Mouse (Mus musculus): ENCODE data around the gene Ascl5.
A peak's percentile ranks its signal among the peaks of the same experiment; 100 is the strongest.

Gene Ascl5

DNA sequence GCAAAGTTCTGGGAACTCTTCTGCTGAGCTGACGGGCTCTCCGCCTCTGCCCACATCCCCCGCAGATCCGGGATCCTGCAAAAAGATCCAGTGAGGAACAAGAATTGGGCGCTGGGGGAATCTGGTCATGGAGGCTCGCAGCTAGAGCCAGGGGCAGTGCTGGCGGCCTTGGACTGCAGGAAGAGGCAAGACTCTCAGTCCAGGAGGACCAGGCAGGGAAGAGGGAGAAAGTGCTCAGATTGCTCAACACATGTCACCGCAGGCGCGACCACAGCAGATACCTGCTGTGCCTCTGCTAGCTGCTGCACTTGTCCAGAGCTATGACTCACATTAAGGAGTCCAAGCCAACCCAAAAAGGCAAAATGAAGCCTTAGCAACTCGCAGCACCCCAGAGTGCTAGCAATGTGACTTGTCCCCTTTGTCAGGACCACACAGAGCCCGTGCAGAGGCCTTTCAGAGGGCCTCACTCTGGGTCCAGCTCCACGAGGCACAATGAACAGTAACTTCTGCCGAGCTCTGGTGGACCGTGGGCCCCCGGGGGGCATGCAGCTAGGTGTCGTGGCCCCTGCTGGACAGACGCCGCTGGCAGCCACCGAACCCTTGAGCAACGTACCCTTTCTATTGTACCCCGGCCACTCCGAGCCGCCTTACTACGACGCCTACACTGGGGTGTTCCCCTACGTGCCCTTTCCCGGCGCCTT is at the start of gene Ascl5:
Gene Ascl5 (plus strand): TSS at position 493 of the 701 bp plus-strand sequence.
- DNase-seq = no peak

DNA sequence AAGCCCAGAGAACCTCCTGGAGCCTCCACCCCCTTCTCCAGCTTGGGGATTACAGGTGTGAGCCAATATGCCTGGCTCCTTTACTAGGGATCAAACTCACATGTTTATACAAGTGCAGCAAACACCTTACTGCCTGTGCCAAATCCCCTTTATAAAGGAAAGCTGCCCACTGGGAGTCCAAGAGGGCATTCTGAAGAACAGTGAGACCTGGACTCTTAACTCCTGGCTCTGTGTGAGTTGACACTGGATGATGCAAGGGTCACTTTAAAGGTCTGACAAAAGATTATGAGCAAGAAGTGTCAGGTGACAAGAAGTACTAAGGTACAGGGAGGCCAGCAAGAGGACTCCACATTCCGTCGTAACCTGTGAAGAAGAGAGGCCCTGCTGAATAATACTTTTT is 49.2 kb upstream of the Ascl5 start:
- no peak for DNase-seq

DNA sequence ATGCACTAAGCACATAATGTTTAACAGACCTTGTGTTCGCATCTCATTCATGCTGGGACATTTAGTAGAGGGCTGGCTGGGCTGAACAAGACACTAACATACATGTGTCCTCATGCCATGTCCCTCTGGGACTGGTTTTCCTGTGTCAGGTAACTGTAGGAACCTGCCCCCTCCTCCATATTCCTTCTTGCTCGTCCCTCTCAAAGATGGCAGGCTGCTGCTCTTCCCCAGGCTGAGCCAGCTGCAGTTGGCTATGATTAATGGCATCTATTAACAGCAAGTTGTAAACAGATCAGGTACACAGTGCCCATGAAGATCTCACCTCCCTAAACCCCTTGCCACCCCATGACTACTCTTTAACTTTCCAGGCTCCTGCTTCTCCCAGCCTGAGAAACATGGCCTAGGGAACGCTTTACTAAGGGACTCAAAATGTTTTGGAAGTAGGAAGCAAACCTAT is 44.3 kb upstream of the Ascl5 start, which contains the start of gene Igfn1:
Gene Igfn1 (minus strand): TSS at position 51 of the 457 bp plus-strand sequence.
- no peak for DNase-seq

DNA sequence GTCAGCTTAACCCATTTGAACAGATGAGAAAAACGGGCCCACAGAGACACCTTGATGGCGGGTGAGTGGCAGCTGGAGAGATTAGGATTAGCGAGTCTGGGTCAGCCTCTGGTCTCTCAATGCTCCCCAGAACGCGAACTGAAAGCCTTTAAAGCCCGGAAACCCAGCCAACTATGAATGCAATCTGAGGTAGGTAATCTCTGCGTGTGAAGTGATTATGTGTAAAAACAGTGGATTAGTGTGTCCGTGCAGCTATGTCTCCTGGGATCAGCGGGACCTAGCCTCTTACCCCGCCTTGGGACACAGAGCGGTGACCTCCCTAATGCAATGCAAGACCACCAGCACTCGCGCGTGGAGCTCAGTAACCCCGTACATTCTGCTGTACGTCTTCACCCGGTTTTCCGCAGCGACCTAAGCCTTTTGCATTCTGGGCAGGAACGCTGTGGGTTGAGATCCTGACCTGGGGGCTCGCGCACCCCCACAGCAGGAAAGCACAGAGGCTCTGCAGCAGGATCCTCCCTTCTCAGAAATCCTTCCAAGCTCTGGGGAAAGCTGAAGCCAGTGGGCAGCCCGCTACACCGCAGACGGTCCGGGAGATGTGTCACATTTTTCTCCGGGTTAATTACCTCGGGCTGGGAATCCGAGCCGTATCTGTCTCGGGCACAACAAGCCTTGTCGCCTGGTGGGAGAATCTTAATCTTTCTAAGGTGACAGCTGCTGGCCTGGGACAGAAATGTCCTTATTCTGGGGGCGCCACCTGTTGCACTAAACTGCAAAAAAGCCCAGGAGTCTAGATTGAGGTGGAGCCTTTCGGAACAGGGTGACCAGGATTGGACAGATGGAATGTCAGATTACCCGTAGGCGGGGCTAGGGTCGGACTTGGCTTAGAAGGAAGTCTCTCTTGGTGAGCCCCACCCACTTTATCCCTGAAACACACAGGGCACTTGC is 43.1 kb upstream of the Ascl5 start, which contains the start of gene Tmem9:
Gene Tmem9 (plus strand): TSS at position 940 of the 948 bp plus-strand sequence.
- peak; percentile 39 for DNase-seq

DNA sequence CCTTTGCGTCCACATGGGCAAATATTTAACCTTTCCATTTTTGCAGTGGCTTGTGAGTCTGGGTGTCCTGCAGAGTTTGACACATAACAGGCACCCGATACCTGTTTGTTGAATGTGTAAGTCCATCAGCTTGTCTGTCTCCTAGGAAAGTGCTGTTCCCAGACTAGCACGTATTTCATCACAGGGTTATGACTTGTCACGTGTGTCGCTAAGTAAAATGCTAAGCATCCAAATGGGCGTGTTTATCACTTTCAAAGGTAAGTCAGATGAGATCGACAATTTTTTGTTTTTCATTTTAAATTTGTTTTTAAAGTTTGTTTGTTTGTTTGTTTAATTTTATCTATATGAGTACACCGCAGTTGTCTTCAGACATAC is 42.5 kb upstream of the Ascl5 start:
- DNase-seq = no peak

DNA sequence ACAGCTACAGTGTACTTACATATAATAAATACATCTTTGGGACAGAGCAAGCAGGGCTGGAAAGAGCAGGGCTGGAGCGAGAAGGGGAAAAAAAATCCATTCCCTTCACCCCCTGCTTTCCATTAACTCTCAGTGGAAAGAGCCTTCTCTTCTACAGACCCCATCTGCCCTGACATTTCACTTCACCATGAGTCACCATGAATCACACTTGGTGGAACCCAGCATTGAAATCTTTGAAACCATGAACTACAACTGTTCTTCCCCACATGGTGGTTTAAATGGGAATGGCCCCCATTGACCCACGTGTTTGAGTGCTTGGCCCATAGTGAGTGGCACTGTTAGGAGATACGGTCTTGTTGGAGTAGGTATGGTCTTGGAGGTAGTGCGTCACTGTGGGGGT is 40.4 kb upstream of the Ascl5 start:
- no peak for DNase-seq

DNA sequence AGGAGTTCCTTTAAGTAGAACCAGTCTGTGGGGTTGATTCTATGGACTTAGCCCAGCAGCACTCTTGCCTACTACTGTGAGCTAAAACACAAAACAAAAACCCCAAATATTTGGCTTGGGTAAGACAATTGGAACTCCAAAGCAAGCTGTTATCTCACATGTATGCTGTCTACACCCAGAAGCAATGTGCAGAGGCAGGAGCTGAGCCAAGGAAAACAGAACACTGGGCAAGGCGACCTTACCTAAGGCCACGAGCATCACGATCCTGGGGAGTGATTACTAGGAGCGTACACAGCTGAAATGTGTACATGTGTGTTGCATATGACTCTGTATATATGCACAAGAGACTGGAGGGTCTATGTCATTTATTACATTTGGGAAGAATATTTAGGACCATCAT is 37.1 kb upstream of the Ascl5 start:
- no peak for DNase-seq

DNA sequence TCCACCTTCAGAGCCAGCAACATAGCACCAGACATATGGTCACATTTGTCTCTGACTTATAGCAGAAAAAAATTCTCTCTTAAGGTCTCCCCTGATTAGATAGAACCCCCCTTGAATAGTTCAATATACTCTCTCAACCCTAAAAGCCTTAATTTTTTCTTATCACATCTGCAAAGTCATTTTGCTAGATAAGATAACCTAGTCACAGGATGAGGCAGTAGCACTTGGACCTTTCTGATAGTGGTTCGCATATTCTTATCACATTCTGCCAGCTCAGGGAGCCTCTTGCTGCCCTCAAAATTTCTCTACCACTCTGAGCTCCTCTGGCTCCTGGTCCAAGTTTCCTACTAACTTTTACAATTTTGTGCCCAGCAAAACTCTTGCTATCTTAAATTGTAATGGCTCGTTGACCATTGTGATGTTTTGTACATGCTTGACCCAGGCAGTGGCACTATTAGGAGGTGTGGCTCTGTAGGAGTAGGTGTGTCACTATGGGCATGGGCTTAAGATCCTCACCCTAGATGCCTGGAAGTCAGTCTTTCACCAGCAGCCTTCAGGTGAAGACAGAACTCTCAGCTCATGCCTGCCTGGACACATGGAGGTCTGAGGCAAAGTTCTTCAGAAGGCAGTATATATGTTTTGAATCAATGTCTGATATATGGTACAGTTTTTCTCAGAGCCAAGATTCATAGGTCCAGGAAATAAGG is 35.7 kb upstream of the Ascl5 start:
- no peak for DNase-seq

DNA sequence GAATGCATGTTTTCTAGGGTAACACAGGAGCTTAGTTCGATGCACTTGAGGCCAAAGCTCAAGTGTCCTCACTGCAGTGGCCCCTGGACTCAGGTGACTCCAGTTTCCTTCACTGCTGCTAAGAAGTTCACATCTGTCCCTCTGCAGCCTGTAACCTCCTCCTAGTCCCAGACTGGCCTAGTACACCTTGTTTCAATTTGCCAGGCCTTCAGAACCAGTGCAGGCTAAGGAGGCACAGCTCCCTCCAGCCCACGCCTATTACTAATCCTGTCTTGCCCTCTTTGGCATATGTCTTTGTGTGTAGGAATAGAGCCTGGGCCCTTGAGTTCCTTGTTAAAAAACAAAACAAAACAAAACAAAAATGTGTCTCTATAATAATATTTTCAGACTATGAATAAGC is 33.3 kb upstream of the Ascl5 start:
- DNase-seq = no peak

DNA sequence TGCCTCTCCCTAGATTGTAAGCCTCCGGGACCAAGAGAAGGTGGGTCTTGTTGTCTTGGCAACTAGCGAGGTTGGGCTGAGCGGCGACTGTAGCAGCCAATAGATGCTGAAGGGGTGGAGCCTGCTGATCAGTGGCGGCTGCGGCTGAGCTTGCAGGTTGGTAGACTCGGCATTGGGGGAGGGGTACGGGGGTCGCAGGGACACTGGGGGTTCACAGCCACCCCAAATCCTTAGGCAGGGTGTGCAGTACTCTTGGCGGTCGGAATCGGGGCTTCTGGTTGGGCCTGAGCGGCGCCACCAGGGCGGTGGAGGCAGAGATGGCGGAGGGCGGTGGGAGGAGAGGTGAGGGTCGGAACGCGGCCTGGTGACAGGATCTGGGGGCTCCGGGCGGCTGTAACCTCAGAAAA is 32.7 kb upstream of the Ascl5 start:
- DNase-seq = peak; percentile 91

DNA sequence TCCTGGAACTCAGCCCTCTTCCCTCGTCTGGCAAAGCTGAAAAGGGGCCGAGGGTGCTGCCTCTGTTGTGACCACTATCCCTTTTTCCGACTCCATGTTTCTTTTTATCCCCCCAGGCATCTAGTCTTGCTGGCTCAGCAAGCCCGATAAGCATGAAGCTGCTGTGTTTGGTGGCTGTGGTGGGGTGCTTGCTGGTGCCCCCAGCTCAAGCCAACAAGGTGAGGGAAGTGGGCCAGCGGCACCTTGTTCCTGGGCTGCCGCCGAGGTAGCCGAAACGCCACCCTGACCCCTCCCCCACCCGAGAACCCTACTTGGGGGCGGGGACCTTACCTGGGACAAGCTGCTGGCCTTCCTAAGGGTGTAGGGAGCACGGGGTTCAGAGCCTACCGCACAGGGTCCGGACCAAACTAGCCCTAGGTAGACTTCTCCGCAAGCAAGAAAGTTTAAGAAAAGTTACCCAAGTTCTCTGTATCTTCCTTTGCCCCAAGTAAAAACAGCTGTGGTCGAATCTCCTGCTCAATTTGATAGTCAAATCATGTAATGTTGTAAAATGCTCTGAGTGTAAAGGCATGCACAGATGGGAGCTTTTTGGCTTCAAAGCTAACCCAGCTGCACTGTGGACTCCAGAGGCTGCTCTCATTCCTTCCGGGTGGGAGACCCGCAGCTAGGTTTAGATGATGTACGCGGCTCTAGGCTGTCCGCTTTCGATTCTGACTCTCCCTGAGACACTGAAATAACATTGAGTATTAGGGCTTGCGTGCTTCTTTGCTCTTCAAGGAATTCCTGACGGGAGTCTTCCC is 32.0 kb upstream of the Ascl5 start:
- peak; percentile 59 for DNase-seq

DNA sequence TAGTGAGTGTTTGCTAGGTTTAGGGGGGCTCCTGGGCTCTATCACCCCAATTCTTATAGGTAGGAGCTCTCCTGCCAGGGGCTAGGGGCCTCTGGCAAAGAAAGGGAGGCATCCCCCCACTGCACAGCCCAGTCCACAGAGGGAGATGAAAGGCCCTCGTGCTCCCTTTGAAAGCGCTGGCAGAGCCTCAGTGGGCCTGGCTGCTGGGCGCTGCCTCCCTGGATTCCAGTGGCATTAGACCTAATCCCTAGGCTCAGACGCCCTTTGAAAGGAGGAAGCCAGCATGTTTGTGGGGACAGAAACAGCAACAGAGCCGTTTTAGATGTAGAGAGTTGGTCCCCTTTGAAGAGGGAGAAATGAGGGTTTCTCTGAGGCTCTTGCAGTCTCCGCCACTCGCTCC is 20.4 kb upstream of the Ascl5 start:
- no peak for DNase-seq

DNA sequence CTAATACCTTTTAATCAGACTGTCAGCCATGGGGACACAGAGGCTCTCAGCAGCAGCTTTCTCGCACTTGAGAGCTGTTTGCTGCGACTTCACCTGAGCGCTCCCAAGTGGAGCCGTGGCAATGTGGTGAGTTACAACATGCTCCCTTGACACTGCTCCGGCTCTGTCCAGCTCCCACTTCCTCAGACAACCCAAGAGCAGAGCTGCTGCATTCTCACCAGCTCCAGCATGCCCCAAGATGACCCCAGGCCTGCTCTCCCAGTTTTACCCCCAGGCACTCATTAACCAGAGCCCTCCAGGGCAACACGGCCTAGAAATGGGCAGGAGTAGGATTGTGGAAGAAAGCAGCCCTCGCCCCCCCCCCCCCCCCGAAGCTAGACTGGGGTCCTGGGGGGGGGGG is 18.9 kb upstream of the Ascl5 start:
- no peak for DNase-seq

DNA sequence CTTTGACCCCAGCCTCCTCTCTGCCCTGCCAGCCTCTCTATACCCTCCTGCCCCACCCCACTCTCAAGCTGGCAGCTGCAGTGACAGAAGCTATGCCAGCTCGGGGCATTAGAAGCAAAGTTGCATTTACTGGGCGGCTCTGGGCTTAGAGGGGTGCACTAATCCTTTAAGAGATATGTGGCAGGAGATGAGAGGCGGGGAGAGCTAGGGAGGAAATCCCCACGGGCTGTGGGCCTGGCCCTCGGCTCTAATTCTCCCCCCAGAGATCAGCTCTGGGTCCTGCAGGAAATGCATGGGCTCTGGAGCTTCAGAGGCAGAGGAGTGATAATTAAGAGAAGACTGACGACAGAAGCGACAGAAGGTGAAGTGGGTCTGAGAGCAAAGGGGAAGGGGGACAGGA is 17.6 kb upstream of the Ascl5 start:
- no peak for DNase-seq

DNA sequence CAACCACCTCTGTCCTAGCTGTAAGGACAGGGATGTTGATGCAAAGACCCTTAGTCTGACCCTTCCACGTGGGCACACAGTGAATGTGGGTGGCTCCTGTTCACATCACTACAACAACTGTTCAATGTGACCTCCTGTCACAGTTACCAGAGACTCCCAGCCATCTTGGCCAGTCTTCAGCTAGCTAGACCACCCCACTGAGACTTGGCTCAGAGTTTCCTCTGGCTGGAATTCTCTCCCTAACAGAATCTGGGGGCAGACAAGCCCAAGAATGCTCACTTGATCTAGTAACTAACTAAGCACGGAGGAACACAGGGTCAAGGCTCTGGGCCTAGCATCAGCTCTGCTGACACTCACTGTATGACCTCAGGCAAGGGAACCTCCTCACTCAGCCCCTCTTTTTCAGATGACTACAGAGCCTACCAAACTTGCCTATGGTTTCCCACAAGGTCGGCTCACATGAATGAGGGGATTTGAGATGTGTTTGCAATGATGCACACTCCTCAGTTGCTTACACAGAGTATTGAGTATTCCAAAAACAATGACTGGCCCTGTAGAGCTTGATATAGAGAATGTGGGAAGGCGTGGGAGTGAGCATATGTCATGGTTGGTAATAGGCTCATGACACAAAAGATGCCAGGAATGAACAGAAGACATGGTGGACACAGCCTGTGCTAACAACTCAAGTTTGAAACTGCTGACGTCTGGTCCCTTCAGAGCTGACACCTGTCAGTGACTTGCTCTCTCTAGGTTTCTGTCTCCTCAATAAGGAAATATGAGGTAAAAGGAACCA is 11.7 kb upstream of the Ascl5 start:
- no peak for DNase-seq

DNA sequence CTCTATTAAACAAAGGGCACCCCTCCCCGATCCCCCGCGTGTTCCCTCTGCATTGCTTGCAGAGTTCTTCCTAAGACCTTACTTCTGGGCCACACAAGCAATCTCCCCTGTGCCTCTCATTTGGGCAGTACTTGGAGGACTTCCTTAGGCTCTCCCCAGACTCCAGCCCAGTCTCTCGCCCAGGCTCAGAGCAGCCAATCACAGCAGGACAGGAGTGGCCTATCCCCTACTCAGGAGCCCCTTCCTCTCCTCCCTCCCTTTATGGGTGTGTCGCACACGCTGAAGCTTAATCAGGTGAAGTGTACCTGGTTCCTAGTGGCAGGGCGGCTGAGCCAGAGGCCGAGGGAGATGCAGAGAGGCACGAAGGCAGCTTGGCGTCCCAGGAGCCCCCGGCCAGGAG is 10.2 kb upstream of the Ascl5 start:
- DNase-seq = no peak

DNA sequence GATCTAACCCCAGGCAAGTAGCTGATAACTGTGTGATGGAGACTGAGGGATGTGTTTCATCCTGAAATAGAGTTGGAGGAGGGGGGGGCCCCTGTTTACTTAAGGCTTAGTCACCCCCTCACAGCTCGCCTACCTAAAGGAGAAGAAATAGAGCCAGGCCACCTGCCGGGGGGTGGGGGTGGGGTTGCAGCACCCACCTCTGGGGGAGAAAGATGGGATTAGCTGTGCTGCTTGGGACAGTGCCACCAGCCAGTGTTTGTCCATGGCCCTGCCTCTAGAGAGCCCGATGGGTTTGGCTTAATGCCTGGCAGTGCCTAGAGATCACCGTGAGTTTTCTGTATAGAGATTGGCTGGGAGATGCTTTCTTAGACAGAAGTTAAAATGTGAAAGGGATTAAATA is 9.7 kb upstream of the Ascl5 start:
- no peak for DNase-seq

DNA sequence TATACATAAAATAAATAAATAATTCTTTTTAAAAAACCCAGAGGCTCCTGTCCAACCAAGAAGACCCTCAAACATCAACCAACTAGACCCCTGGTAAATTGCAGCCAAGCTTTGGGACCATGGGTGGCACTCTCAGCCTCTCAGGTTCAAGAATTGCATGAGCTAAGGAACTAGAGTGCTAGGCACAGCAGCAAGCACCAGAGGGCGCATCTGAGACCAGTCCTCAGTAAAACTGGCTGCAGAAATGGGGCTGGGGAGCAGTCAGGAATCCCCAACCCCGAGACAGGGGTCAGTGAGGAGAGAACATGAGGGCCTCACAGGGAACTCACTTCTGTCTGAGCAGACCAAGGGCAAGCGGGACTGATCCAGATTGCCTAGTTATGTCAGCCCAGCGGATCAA is 4.8 kb upstream of the Ascl5 start:
- peak; percentile 68 for DNase-seq

DNA sequence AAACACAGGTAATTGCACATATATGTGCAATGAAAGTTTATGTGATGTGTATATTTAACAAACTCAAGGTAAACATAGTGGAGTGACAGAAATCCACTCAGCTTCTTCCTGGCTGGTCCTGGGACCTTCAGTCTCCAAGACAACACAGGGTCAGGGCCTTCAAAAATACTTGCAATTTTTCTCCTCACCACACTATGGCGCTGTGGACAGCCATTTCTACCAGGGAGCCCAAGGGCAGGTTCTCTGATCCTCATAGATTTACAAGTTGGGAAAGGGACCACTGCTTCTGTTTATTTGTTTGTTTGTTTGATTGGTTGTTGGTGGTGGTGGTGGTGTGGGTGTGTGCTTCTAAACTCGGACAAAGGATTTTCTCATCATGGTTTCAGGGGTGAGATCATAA is 3.2 kb upstream of the Ascl5 start:
- DNase-seq = no peak

DNA sequence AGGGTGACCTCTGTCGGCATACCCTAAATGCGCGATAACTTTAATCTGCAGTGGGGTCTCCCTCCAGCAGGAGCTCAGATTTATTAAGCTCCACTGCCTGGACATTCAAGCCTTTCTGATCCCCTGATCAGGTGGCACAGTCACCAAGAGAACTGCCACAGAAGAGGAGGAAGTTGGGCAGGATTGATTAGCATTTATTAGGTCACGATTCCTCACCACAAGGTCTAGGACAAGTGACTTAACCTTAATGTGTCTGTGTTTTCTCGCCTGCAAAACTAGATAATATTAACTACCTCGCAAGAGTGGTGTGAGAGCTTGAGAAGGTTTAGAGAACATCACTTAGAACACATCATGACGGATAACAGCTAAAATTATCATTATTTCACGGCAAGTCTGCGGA is 2.7 kb upstream of the Ascl5 start:
- DNase-seq = no peak

DNA sequence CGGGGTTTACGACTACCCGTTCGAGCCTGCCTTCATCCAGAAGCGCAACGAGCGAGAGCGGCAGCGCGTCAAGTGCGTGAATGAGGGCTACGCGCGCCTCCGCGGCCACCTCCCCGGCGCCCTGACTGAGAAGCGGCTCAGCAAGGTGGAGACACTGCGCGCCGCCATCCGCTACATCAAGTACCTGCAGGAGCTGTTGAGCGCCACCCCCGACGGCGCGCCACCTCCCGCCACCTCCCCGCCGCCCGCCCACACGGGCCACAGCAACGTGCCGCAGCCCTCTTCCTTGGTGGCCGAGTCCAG is 360 bp downstream of the Ascl5 start:
- peak; percentile 50 for DNase-seq

DNA sequence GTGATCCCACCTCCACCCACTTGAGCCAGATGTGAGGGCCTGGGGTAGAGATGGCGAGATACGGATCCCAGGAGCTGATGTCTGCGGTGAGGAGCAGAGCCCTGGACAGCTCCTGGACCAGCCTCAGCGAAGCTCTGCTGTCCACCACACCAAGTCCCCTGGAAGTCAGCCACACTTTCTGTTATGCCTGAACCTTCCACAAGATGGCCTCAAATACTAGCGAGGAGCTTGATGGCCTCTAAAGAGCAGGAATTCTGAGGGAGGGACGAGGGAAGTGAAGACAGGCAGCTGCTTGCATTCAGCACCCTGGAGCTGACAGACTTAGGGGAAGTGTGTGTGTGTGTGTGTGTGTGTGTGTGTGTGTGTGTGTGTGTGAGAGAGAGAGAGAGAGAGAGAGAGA is 861 bp downstream of the Ascl5 start:
- peak; percentile 30 for DNase-seq

Measured in thymus, postnatal 14 days (tissue).